Comparison of ENCODE assay signal across 12 mouse cellular contexts in the genomic region with DNA sequence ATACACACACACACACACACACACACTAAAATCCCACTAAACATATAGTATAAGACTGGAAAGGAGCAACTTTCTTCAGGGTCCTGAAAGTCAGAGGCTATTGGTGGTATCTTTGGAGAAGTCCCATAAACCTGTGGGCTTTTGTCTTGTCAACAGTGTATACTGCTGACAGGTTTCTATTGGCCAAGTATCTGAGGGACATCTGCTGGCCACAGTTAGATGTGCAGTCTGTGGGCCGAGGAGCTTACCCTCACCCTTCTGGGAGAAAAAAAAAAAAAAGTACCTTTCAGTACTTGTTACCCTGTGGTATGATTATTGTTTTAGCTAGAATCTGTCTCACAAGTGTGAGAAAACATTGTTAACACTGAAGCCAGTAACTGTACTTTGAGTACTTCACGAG.
DNase-seq lines count a peak whose midpoint lies in the region; ATAC-seq and TF ChIP-seq lines count a peak whose summit lies in the region.
"Had no signal": no experiment of that assay in that cellular context is flagged by ENCODE, and none has a peak within 500 bp of the region (broad histone marks: within the 10 kb centered on the region; RNA-seq: fewer than 3 reads in every experiment).

No protein-coding gene starts in this region.

- H3K4me3 ChIP-seq in midbrain, postnatal 0 days (ENCODE audit: low read depth, low read length), result no peak overlapping the region
- H3K4me3 ChIP-seq in midbrain, embryonic 11.5 days (ENCODE audit: low read depth, low read length), result no peak overlapping the region
- H3K4me3 ChIP-seq: forebrain, embryonic 15.5 days; heart, embryonic 13.5 days had no signal

- H3K36me3 ChIP-seq in midbrain, postnatal 0 days (ENCODE audit: insufficient read depth, low read length), result no peaks in the 10 kb centered on the region
- H3K36me3 ChIP-seq in midbrain, embryonic 11.5 days (ENCODE audit: control insufficient read depth, insufficient read depth, low read length), result no peaks in the 10 kb centered on the region
- H3K36me3 ChIP-seq: forebrain, embryonic 15.5 days; heart, embryonic 13.5 days had no signal

- no peak for ATAC-seq in midbrain, postnatal 0 days (ENCODE audit: low FRiP score)
- ATAC-seq in midbrain, embryonic 11.5 days (ENCODE audit: low FRiP score), result no peak; the same call in 1 of the 2 replicates
- peak; percentile 61; the same call in 1 of the 2 replicates for ATAC-seq in megakaryocyte-erythroid progenitor cell, adult 5-6 weeks (replicated peaks; ENCODE audit: low FRiP score, low TSS enrichment, poor library complexity, severe bottlenecking)
- ATAC-seq: forebrain, embryonic 15.5 days; intestine, embryonic 16.5 days had no signal

- H3K9me3 ChIP-seq in midbrain, postnatal 0 days (ENCODE audit: low read length), result no peaks in the 10 kb centered on the region
- no peaks in the 10 kb centered on the region for H3K9me3 ChIP-seq in midbrain, embryonic 11.5 days (ENCODE audit: control insufficient read depth, low read length)
- H3K9me3 ChIP-seq: forebrain, embryonic 15.5 days; heart, embryonic 13.5 days had no signal

- no peaks in the 10 kb centered on the region for H3K4me1 ChIP-seq in midbrain, postnatal 0 days (ENCODE audit: insufficient read depth, low read length)
- no peaks in the 10 kb centered on the region for H3K4me1 ChIP-seq in midbrain, embryonic 11.5 days (ENCODE audit: control insufficient read depth, insufficient read depth, low read length)
- H3K4me1 ChIP-seq: forebrain, embryonic 15.5 days; heart, embryonic 13.5 days had no signal

- no peaks in the 10 kb centered on the region for H3K27me3 ChIP-seq in midbrain, postnatal 0 days (ENCODE audit: insufficient read depth, low read length)
- no peaks in the 10 kb centered on the region for H3K27me3 ChIP-seq in midbrain, embryonic 11.5 days (ENCODE audit: control insufficient read depth, insufficient read depth, low read length)
- H3K27me3 ChIP-seq: forebrain, embryonic 15.5 days; heart, embryonic 13.5 days had no signal

- 74% methylated on average over 2 of the region's 2 CpGs for WGBS in midbrain, postnatal 0 days
- 73% methylated on average over 2 of the region's 2 CpGs for WGBS in midbrain, embryonic 11.5 days

- no peak overlapping the region for H3K4me2 ChIP-seq in midbrain, postnatal 0 days (ENCODE audit: low read depth, low read length, poor library complexity, severe bottlenecking)
- no peak overlapping the region for H3K4me2 ChIP-seq in midbrain, embryonic 11.5 days
- H3K4me2 ChIP-seq: forebrain, embryonic 15.5 days; heart, embryonic 13.5 days had no signal

- no peak overlapping the region for H3K9ac ChIP-seq in midbrain, postnatal 0 days (replicated peaks; ENCODE audit: low read length, poor library complexity, severe bottlenecking)
- H3K9ac ChIP-seq in midbrain, embryonic 11.5 days (ENCODE audit: low read length), result no peak overlapping the region
- H3K9ac ChIP-seq: forebrain, embryonic 15.5 days; heart, embryonic 13.5 days had no signal

- peak; percentile 38 for TF ChIP-seq CTCF in midbrain, postnatal 0 days (IDR thresholded peaks at IDR 0.05)

- DNase-seq in cerebellum, postnatal 14 days, result peak; percentile 28 to 36
- DNase-seq in cerebellum, postnatal 4 days (ENCODE audit: low spot score in 2 of 2), result no peak
- peak; percentile 5 for DNase-seq in midbrain, postnatal 0 days (ENCODE audit: low spot score)
- DNase-seq in midbrain, embryonic 11.5 days (ENCODE audit: low spot score, missing footprints), result no peak
- peak; percentile 16 for DNase-seq in embryo, embryonic 11 days
- DNase-seq in B cell, adult 2 months, result no peak
- no peak for DNase-seq in testis, postnatal 10 days (ENCODE audit: low spot score)
- DNase-seq: cerebellum, adult 9-10 months had no signal

- no peak overlapping the region for H3K27ac ChIP-seq in midbrain, postnatal 0 days (ENCODE audit: low read depth, low read length)
- no peak overlapping the region for H3K27ac ChIP-seq in midbrain, embryonic 11.5 days (ENCODE audit: low read depth, low read length)
- H3K27ac ChIP-seq: forebrain, embryonic 15.5 days; heart, embryonic 13.5 days had no signal

Comparison
In these comparisons a context has a peak if more than half of its experiments do, and no peak if none do; other contexts are left out.
1. DNase-seq: peak in cerebellum, postnatal 14 days (2 of 2), midbrain, postnatal 0 days (single experiment) and embryo, embryonic 11 days (single experiment); none in cerebellum, postnatal 4 days (0 of 2), midbrain, embryonic 11.5 days (single experiment), B cell, adult 2 months (0 of 2) and testis, postnatal 10 days (single experiment).